Mouse (Mus musculus): Measurements from ENCODE around the gene Haao.
"Not testable (repeated sequence)": the region's sequence is repeated elsewhere in the genome, so short reads cannot be mapped to it uniquely, and the experiment has no call there.

Gene Haao

DNA sequence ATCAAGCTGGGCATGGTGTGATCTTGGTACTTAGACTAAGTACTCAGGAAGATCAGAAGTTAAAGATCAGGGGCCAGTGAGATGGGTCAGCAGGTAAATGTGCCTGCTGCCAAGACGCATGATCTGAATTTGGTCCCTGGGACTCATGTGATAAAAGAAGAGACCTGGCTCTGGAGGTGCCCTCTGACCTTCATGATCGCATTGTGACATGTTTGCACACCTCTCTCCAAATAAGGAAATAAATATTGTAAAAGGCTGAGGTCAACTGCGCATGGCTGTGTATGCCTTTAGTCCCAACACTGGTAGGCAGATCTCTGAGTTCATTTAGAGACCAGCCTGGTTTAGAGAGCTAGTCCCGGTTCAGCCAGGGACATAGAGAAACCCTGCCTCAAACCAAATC, 22.6 kb upstream of the Haao start:
- no peak for ATAC-seq (ENCODE audit: insufficient number of reproducible peaks, low FRiP score, low TSS enrichment)

DNA sequence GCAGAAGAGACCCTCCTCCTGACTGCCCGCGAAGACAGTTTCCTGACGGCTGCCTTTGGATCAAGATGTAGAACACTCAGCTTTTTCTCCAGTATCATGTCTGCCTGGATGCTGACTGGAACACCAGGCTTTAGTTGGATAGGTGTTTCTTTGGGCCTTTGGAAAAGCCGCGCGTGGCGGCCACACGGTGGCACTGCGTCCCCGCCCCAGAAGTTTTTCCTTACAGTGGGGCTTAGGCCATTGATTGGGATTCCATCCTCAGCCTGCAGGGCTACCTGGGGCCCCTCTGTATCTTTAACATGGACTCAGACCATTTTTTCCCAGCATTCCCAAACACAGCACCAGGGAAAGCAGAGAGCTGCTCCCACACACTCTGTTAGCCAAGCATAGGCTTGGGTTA, 18.8 kb upstream of the Haao start:
- ATAC-seq (ENCODE audit: insufficient number of reproducible peaks, low FRiP score, low TSS enrichment), result no peak

DNA sequence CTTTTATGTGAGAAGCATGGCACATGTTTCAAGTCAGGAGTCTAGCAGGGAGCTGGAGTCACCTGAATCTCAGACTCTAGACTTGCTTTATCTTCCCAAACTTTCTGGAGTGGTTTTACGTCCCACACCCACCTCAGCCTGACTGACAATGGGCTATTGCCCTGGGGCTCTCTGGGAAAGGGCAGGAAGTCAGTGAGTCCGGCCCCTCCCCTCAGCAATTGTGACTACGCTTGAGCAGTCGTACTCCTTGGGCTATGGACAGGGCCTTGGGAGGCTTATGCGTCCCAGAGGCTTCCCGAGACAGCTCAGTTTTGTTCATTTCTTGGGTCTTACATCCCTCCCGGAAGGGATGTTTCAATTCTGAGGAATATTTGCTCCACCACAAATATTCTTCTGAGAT, 17.6 kb upstream of the Haao start:
- no peak for ATAC-seq (ENCODE audit: insufficient number of reproducible peaks, low FRiP score, low TSS enrichment)

DNA sequence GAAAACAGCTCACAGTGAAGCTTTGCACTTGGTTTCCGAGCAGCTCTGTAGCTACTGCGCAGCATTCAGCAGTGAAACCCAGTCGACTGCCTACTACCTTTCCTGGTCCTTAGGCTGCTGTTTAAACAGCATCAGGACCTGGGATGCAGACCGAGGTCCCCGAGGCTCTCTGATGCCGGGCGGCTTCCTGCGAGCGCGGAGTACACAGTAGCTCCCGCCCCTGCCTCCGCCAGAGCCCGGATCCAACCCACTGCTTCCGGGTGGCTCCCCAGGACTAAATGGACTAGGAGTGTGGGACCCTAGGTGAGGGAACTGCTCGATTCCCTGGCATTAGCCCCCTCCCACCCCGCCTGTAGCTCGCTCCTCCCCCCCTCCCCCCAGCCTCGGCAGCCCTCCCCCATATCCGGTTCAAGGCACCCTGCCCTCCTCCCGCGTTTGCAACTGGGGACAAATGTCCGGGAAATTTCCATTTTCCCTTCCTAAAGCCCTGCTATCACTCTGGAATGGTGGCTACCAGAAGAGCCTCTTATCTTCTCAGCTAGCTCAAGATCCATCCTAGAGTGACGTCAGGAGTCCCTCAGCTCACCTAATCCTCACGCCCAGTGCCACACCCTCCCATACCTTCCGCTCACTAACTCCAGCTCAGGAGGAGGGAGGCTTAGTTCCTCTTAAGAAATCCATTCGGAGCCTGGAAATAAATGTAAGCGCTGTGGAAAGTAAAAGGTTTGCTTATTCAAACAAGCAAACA, 14.5 kb upstream of the Haao start:
- ATAC-seq (ENCODE audit: insufficient number of reproducible peaks, low FRiP score, low TSS enrichment), result peak; percentile 57

DNA sequence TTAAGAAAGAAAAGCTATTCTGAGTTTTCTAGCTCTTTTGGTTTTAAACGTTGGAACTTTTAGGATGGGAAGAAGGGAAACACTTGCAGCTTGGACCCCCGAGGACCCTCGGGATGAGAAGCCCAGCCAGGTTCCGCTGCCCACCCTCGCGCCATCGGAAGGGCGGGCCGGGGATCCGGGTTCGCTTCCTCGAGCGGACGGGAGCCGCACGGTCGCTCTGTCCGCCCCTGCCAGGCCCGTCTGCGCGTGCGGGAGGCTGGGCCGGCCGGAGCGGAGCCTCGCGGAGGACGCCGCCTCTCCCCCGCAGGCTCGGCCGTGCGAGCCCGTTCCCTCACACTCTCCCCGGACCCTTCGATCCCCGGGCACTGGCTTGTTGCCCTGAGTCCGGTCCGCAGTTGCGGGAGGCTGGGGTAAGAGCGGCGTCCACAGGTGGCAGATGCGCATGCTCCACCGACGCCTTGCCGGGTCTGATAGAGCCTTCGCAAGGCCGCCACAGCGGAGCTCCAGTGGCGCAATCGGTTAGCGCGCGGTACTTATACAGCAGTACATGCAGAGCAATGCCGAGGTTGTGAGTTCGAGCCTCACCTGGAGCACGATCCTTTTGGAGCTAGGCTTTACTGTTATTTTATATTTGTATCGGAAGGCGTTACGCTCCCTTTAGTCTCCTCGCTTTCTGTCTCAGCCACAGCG, 13.8 kb upstream of the Haao start:
- peak; percentile 78 for ATAC-seq (ENCODE audit: insufficient number of reproducible peaks, low FRiP score, low TSS enrichment)

DNA sequence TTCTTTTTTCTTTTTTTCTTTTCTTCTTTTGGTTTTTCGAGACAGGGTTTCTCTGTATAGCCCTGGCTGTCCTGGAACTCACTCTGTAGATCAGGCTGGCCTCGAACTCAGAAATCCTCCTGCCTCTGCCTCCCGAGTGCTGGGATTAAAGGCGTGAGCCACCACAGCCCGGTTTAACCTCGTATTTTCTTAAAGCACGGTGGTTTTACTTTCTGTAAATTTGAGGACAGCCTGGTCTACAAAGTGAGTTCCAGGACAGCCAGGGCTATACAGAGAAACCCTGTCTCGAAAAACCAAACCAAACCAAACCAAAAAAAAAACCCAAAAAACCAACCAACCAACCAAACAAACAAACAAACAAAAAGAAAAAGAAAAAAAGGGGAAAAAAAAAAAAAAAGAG, 13.2 kb upstream of the Haao start:
- ATAC-seq (ENCODE audit: insufficient number of reproducible peaks, low FRiP score, low TSS enrichment), result not testable (repeated sequence)

DNA sequence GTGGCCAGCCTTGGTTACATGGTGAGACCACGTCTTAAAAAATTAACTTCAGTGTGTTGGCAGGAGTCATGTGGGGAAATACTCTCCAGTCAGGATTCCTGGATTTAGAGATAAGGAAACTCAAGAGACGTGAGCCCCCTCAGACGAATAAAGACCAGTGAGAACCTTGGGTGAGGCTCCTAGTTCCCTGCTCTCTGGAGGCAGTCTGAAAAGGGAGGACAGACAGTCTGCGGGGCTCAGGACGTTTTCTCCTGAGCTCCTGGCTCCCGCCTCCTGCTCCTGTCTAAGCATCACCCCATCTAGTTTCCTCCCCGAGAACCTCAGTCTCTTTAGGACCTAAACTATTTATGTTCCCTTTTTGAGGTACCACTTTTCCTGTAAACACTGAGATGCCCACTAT, 12.5 kb upstream of the Haao start:
- no peak for ATAC-seq (ENCODE audit: insufficient number of reproducible peaks, low FRiP score, low TSS enrichment)

DNA sequence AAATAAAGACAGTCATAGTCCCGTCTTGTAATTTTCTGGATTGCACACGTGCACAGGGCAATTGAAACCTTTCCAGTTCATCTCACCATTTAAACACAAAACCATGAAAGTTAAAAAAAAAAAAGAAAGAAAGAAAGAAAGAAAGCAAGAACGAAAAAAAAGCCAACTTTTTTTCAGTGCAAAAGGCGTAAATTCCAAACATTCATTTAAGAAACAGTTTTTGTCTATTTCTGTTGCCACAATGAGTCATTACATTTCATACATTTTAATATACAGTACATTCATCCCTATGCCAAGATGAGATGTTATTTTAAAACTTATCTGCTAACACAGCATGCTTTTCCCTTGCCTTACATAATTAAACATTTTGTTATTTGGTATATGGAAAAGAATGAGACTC, 11.9 kb upstream of the Haao start:
- ATAC-seq (ENCODE audit: insufficient number of reproducible peaks, low FRiP score, low TSS enrichment), result no peak

DNA sequence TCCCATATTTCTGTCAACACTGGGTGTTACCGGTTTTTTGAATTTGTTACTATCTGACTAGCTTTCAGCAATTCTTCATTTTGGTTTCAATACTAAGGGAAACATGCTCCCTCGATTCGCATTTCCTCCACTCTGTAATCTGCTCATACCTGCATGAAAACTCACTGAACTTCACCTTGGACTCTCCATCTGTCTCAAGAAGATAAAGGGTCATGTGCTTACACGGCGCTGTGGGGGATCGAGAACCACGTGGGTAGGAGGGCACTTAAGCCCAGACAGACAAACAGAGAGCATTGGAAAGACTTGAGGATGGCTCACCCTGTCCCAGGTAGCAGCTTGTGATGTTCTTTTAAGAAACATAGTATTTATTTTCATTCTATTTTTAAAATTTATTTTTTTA, 10.7 kb upstream of the Haao start:
- no peak for ATAC-seq (ENCODE audit: insufficient number of reproducible peaks, low FRiP score, low TSS enrichment)

DNA sequence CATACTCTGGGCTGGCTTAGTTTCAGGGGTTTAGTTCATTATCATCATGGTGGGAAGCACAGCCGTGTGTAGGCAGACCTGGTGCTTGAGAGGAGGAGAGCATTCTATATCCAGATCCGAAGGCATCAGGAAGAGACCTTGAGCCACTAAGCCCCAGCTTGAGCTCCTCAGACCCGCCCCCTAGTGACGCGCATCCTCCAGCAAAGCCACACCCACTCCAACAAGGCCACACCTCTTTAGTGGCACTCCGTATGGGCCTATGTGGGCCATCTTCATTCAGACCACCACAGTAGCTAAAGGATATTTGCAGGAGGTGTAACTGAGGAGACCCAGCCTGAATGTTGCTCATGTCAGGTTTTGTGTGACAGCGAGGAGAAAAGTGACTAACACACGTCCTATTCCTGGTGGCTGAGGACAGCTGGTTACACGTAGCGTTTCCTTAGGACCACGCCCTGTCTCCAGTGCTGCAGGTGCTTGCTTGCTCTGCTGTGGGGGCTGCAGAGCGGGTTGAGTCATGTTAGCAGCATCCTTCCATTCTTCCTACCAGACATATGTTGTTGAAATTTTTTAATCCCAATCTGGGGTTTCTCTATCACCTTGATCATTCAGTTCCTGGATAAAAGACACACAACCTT, 6.6 kb upstream of the Haao start:
- no peak for ATAC-seq (ENCODE audit: insufficient number of reproducible peaks, low FRiP score, low TSS enrichment)

DNA sequence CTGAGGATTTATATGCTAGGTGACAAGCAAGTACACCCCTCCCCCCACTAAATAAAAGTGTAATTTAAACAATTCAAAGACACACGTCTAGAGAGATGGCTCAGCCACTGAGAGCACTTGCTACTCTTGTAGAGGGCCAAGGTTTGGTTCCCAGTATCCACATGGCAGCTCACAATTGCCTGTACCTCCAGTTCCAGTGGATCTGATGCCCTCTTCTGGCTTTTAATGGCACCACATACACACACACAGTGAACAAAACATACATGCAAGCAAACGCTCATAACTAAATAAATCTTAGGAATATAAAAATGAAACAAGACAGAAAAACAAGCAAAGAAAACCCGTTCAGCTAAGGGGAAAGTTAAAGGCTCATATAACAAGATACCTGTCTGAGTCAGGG, 6.1 kb upstream of the Haao start:
- no peak for ATAC-seq (ENCODE audit: insufficient number of reproducible peaks, low FRiP score, low TSS enrichment)

DNA sequence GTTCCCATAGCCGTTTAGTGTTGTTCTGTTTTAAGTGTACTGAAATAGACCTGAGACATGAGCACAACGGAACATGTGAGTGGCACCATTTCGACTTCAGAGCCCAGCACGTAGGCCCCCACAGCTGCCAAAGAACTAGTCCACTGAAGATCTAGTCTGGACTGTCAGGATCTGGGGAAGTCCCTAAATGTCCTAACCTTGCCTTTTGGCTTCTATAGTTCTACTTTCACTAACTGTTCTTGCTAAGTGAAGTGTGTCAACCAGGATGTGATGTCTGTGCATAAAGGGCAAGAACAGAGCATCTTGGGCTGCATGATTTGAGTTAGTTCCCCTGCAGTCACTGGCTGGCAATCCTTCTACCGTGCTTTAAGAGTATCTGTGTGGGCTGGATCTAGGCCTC, 3.1 kb upstream of the Haao start:
- no peak for ATAC-seq (ENCODE audit: insufficient number of reproducible peaks, low FRiP score, low TSS enrichment)

DNA sequence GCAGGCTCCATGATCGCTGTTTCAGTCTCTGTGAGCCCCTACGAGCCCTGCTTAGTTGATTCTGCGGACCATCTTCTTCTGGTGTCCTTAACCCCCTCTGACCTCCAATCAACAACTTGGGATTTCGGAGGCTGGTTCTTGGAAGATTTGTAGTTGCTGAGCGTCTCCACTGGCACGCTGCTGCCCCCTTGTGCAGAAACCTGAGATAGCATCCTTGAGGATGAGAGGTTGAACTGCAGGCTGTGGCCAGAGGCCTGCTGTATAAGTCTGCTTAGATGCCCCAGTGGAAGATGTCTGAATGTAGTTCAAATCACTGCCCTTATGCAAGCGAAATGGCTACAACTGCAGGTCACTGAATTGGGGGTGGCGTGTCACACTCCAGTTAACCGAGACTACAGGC, 2.7 kb upstream of the Haao start:
- ATAC-seq (ENCODE audit: insufficient number of reproducible peaks, low FRiP score, low TSS enrichment), result peak; percentile 70

DNA sequence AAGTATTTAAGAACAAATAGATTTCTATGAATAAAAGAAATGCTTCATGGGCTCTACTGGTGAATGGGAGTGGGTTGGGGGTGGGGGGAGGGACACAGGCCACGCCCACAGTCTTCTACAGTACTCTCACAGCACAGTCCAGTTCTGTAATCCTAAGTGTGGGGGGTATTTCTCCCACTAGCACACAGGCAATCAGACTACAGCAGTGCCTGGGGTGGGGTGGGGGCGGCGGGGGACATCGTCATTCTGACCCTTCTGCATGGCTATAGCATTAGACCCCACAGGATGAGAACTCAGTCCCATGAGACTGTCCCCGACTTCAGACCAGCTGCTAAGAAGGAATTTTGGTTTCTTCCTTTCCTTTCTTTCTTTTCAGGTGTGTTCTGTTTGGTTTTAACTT, 2.0 kb upstream of the Haao start:
- ATAC-seq (ENCODE audit: insufficient number of reproducible peaks, low FRiP score, low TSS enrichment), result no peak

DNA sequence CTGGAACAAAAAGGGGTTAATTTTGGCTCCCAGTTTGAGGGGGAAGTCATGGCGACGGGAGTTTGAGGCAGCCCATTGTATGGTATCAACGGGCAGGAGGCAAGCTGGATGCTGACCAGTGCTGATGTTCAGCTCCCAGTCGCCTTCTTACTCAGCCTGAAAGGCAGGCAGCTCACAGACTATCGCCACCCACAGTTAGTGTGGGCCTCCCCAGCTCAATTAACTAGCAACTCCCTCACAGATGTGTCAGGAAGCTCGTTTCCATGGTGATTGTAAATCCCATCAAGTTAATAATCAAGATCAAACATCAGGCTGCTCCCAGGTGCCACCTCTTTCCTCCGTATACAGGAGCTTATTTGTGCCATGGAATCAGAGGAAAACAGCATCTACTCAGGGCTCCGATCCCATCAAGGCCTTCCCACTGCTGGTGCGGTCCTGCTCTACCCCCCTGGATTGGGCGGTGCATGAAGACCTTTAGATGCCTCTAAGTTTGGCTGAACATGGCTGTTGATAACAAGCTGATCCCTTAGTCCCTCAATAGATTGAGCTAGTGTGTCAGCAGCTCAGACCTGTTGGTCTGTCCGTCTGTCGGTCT, 1.4 kb upstream of the Haao start:
- ATAC-seq (ENCODE audit: insufficient number of reproducible peaks, low FRiP score, low TSS enrichment), result no peak

DNA sequence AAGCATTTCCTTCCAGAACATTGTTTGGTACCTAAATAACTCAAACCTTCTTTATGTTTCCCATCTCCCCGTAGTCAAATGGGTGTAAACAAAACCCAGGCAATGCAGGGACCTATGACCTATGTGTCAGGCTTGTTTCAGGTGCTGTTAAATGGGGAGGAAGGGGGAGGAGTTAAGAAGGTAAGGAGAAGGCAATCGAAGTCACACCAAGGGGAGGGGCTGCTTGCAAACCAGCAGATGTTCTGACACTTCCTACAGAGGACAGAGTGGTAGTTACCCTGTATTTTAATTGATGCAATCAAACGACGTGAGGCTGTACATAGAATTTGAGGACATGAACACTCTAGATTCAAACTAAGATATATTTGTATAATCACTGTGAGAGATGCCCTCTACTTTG, 719 bp upstream of the Haao start:
- no peak for ATAC-seq (ENCODE audit: insufficient number of reproducible peaks, low FRiP score, low TSS enrichment)

DNA sequence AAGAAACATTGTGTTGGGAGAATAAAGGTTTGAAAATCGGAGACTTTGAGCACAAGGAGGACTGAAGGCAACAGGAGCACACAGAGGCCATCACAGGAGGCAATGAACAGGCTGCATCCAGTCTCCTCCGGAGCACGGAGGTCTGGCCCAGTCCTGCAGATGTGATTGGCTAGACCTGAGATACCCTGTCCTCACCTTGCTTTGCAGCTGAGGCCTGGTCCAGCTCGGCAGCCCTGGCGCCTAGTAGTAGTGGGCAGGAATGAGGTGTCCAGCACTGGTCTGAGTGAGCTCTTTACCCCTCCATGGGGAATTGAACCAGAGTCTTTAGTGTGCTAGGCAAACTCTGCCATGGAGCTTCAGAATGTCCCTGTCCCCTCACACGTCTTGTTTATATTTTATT, 663 bp downstream of the Haao start:
- ATAC-seq (ENCODE audit: insufficient number of reproducible peaks, low FRiP score, low TSS enrichment), result no peak

DNA sequence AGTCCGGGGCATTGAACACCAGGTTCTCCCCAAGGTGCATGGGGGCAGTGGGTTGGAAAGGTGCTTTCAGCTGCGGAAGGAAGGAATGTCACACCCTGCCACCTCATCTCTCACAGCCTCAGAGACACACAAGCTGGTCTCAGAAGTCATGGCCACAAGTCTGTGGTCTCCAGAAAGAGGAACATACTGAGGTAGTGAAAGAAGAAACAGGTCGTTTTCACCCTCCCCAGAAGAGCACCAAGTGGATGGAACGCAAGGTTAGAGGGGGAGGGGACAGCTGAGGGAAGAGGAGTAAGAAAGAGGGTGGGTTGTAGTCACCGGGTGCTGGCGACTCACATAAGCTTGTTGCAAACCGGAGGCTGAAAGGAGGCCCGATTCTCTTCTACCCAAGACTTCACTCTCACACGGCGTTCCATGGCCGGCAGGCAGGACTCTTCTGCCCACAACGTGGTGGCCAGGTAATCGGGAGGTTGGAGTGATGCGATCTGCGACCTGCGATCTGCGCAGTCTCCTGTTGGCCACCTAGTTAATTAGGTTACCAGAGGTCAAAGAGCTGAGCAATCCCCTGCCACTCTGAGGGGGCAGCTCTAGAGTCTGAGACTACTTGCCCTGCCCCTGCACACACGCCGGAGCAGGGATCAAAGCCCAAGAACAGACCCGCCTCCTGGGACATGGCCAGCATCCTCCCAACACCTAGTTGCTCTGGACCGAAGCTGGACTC, 1.3 kb downstream of the Haao start:
- no peak for ATAC-seq (ENCODE audit: insufficient number of reproducible peaks, low FRiP score, low TSS enrichment)

DNA sequence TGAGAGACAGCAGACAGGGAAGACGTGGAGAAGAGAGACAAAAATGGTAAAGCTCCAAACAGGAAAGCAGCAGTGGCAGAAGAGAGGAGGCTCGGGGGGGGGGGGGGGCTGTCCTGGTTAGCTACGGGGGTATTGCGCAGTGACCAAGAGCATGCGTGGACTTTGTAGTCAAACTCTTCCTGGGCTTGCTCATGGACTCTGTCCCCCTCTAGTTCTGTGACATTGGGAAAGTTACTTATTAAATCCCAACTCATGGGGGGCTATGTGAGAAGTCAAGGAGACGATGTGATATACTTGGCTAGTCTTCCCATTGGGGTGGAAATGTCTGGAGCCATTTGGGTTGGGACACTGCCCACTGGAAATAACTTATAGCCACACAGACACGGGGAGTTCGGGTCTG, 2.2 kb downstream of the Haao start:
- no peak for ATAC-seq (ENCODE audit: insufficient number of reproducible peaks, low FRiP score, low TSS enrichment)

DNA sequence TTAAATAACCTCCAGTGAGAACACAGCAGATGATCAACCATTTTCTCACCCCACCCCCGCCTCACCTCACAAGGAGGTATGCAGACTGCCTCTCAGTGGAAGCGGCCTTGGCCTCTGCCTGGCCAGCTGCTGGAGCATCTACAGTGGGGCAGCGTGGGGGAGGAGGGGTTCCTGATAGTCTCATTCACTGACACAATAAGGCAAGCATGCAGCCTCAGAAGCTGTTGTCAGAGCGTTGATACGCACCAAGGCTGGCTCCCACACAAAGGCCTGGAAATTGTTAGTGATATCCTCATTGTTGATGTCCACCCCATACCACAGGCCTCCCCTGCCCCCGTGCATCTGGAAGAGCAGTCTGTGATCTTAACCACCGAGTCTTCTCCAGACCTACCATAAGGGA, 4.0 kb downstream of the Haao start:
- no peak for ATAC-seq (ENCODE audit: insufficient number of reproducible peaks, low FRiP score, low TSS enrichment)

DNA sequence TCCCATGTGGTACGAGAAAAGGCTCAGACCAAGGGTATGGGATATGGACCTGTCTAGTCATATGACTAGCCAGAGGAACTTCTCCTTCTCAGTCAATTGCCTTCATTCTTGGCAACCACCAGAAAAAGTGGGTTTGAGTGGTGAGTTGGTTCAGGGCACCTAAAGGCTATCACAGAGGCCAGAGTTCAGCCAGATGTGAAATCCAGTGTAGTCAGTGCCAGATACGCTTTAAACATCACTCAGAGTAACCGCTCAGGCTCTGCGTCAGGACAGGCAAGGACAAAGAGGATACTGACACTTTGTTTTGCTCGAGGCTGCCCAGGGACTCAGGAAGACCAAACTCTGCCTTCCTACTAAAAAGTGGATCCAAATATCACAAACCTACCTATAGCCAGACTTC, 6.8 kb downstream of the Haao start:
- no peak for ATAC-seq (ENCODE audit: insufficient number of reproducible peaks, low FRiP score, low TSS enrichment)

Measured in cerebellum, adult (tissue).